Mouse (Mus musculus) retina, postnatal 1 day (tissue): ENCODE results near the gene Bid.
"Not testable (repeated sequence)": the region's sequence is repeated elsewhere in the genome, so short reads cannot be mapped to it uniquely, and the experiment has no call there.

ENCODE experiments used
- DNase-seq: peaks from one replicate; pipeline ENCODE4 v3.0.0-alpha.2; 2012

Bid gene

DNA sequence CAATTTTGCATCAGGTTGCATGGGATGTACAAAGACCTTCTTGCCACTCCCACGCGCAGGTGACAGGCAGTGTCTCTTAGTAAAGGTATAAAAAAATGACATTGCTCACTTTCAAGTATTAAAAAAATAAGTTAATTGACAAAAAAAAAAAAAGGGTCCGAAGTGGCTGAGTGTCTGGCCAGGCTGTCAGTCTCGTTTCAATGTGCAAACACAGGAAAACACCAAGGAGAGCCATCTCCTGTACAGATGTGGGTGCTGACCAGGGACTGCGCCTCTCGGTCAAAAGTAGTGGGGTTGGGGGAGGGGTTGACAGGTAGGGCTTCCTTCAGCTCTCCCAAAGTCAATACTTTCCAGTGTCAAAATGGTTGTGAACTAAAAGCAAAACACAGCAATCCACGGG is 17.0 kb upstream of the Bid start:
- no peak for DNase-seq

DNA sequence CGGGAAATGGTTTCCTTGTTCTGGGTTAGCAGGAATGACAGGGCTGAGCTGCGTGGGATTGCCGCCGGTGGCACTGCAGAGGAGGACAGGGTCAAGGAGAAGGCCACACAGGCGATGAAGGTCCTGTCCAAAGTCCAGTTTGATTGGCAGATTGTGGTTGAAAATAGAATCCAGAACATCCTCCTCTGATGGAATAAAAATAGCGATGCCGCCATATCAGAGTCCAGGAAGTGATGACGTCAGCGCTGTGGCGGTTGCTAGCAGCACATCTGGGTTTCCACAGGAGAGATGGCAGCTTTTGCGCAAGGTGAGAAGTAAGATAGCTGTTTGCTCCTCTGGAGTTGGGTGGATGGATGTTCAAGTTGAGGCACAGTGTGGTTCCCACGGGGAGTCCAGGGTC is 15.9 kb upstream of the Bid start:
- no peak for DNase-seq

GRCm38 (mm10) chr6:120930450-120931306 is 14.0 kb upstream of the Bid start:
- DNase-seq, result no peak

DNA sequence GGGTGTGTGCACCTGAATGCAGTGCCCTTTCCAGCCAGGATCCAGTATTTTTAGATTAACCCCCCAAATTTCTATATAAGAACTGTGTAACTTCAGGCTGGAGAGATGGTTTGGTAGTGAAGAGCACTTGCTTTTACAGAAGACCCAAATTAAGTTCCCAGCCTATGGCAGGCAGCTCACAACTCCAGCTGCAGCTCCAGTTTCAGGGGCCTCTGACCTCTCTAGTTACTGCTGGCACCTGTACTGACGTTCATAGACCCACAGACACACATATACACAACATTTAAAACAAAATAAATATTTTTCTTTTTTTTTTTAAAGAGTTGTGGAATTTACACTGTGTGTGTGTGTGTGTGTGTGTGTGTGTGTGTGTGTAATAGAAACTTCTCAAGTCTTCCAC is 12.8 kb upstream of the Bid start:
- DNase-seq, result no peak

GRCm38 (mm10) chr6:120927765-120928164 is 11.1 kb upstream of the Bid start:
- DNase-seq, result no peak

GRCm38 (mm10) chr6:120926880-120927279 is 10.2 kb upstream of the Bid start:
- DNase-seq, result no peak

- DNase-seq, result not testable (repeated sequence)
Measured at GRCm38 (mm10) chr6:120924791-120925321, 8.2 kb upstream of the Bid start.

DNA sequence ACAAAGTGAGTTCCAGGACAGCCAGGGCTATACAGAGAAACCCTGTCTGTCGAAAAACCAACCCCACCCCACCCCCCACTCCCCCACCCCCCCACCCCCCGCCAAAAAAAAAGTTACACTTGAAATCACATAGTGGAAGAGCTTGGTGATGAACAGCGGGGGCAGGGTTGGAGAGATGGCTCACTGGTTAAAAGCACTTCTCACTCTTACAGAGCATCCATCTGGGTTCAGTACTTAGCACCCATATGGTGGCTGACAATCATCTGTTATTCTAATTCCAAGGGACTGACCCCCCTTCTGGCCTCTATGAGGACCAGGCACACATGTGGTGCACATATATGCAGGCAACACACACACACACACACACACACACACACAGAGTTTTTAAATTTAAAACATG is 1.3 kb upstream of the Bid start:
- peak; percentile 10 for DNase-seq

DNA sequence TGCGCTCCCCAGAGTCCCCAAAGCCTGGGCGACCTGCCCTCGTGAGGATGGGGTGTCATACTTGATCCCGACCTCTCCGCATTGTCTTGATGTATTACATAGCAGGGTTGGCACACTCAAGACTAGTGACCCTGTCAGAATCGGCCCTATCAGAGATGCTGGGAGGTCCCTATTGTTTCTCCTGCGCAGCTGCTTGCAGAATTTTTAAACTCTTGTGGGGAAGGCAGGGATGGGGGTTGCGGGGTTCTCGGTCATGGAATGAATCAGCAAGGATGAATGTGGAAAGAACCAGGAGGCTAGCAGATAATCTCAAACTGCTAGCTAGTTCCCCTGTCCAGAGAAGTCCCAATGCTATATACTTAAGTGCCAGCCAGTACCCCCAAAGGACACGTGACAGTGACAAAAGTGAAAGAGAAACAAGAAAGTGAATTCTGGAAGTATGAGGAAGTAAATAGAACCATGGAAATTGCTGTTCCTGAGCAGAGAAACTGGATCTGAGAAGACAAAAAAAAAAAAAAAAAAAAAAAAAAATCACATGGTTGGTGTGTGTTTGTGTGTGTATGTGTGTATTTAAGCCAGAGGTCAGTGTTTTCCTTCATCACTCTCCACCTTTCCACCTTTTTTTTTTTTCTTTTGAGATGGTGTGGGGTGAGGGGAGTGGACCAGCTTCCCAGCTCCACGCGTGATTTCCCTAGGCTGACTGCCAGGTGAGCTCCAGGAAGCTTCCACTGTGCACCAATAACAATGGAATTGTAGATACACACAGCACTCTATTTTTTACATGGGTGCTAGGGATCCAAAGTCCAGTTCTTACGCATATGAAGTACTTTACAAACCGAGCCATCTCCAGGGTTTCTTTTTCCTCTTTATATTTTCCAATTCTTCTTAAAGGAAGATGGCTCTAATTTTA is 574 bp upstream of the Bid start:
- DNase-seq, result not testable (repeated sequence)

- DNase-seq, result no peak
Measured at GRCm38 (mm10) chr6:120915649-120915975, 1.0 kb downstream of the Bid start.

DNA sequence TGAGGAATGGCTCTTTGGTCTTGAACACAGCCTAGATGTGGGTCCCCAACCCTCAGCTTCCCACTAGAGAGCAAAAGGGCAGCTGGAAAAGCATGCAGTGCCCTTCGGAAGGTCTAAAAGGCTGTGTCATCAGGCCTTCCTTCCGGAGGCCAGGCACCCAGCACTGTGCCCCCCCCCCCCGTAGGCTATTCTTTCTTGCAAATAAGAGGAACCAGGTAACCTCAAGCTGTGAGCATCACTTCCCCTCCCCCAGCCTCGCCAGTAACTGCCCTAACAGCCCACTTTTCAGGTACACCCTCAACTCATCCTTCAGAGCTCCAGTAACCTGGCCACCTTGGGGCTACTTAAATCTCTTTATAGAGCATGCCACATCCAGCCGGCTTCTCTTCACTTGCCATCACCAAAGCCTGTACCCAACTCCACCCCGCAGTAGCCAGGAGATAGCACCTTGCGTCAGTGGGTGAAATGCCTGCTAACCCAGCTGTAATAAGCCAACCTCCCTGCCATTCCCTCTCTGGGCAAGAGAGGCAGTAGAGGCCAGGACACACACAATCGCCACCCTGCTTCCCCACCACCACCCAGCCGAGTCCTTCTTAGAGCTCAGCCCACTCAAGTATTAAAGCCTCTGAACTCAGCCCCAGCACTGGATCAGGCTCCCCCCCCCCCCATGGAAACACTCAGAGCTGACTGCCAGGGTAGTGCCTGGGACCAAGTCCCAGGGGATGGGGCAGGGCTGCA is 1.6 kb downstream of the Bid start:
- DNase-seq, result peak; percentile 66

GRCm38 (mm10) chr6:120914533-120914910 is 2.1 kb downstream of the Bid start:
- no peak for DNase-seq

- no peak for DNase-seq
Measured at GRCm38 (mm10) chr6:120913783-120914182, 2.9 kb downstream of the Bid start.

- DNase-seq, result no peak
Measured at GRCm38 (mm10) chr6:120912931-120913330, 3.7 kb downstream of the Bid start.

DNA sequence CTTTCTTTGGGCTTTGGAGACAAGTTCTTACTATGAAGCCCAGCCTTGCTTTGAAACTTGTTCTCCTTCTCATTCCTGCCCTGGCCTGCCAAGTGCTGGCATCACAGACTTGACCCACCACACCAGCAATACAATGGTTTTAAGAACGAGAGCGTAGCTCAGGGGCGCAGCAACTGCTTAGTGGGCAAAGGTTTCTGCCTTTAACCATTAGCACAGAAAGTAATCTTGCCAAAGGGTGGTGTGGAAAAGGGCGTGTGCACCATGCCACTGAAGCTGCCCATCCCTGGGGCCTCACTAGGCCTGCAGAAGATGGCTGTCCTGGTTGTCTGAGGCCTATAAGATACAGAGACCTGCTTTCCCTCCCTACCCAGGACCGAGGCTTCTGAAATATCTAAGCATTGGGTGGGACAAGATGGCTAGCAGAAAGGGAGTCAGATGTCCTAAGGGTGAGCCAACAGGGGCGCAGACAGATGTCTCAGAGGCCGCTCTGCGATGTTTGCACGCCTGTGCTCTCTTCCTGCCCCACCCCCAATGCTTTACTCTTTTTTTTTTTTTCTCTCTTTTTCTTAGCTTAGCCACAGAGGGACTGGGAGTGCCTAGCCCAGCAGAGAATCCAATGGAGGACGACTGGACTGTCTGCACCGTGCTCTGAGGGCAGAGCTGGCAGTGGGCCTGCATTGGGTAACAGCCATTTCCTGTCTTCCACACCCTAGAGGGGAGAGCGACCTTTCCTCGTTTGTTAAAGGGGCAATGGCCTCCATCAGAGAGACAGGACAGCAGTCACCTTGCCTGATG is 5.2 kb downstream of the Bid start:
- no peak for DNase-seq

- DNase-seq, result no peak
Measured at GRCm38 (mm10) chr6:120909501-120909900, 7.2 kb downstream of the Bid start.

DNA sequence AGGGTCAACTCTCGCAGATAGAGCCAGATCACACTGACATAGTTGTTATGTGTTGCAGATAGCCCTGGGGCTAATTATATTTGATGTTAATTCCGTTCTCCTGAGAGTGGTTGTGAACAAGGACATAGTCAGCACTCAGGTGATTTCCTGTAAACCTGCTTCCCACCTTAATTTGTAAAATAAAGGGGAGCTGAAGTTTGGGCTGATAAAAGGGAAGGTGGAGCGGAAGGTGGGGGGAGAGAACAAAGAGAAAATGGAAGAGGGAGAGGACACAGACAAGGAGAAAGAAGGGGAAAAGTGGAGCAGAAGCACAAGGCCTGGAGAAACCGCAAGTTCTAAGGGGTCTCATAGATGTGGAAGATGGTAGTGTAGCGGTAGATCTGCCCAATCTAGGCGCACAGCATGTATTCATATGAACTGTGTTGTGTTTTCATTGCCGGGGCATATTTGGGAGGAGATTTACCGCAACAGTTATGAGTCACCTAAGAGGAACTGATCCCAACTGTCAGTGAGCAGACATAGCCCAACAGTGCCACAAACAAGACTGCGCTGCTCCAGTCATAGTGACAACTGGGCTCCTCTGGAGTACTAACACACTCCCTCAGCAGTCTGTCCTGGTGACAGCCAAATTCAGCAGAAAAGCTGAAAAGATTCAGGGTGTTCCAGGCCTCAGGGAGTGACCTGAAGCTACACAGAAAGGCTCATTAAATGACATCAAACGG is 8.6 kb downstream of the Bid start:
- not testable (repeated sequence) for DNase-seq

DNA sequence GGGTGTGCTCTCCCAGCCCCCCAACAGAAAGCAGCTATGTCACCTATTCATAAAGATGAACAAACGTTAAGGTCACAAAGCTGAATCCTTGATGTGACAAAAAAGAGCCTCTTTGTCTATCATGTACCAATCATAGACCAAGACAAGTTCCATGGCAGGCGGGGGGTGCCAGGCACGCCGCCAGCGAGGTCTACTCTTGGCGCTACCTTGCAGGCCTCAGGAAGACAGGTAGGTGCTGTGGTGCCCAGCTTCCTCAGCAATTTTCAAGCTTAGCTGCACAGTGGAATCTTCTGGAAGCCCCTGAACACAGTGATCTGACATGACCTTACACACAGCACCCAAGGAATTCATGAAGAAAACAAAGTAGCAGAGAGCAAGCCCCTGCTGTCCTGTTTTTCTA is 10.1 kb downstream of the Bid start:
- no peak for DNase-seq

DNA sequence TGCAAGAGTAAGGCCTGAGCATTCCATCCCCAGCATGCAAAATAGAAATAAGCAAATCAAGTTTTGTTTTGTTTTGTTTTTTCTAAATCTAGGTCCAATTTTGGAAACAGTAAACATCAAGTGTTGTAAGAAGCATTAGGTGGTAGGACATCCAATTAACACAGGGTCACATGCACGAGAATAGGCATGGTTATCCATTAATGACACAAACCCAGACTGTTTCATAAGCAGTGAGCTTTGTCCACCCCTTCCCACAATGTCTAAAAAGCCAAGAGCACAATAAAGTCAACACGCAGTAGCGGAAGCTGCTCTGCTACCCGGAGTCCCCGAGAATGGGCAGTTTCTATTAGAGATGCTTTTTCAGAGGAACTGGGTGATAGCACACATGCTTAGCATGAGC is 11.5 kb downstream of the Bid start:
- no peak for DNase-seq

DNA sequence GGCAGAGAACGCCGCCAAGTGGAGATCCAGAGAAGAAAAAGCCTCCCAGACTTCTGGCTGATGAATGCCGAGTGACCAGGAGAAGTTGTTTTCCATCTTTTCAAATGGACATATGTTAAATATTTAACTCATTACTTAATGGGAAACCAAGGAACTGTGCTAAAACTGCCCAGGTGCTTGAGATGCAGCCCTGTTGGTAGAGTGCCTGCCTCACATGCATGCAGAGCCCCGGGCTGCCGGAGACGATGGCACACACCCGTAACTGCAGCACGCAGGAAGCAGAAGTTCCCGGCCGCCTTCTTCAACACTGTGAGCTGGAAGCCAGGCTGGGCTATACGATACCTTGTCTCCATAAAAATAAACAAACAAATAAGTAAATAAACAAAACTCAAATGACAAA is 12.7 kb downstream of the Bid start:
- no peak for DNase-seq

GRCm38 (mm10) chr6:120903450-120903912 is 13.2 kb downstream of the Bid start:
- peak; percentile 64 for DNase-seq
